Mouse (Mus musculus) embryonic fibroblast, embryonic 13.5 days (primary cell): Measurements from ENCODE around the gene Rpl31. TPM values are rescaled to one million over a fixed set of nuclear protein-coding genes. Genes with fewer than 3 reads are reported as not detected.

Experiments used
- H3K27ac ChIP-seq: 2 replicates; pipeline ENCODE4 v1.5.1; 2012; ENCODE audit warnings: low read length, control low read depth, inconsistent platforms; ENCODE audit not compliant: insufficient read depth
- H3K4me1 ChIP-seq: 2 replicates; pipeline ENCODE4 v1.6.1; 2011; ENCODE audit warnings: low read length; ENCODE audit not compliant: control insufficient read depth, insufficient read depth
- H3K4me3 ChIP-seq: 2 replicates; pipeline ENCODE4 v1.5.1; 2011; ENCODE audit warnings: mild to moderate bottlenecking, control low read depth, low read length; ENCODE audit not compliant: insufficient read depth
- CTCF ChIP-seq: IDR thresholded peaks from 2 replicates; pipeline ENCODE4 v1.5.1; 2011; ENCODE audit warnings: mild to moderate bottlenecking, control low read depth, low read length, moderate library complexity, borderline replicate concordance; ENCODE audit not compliant: insufficient read depth
- POLR2A ChIP-seq: IDR thresholded peaks from 2 replicates; pipeline ENCODE4 v1.6.1; 2011; ENCODE audit warnings: low read depth, mild to moderate bottlenecking, control low read depth, low read length, moderate library complexity
- polyA plus RNA-seq: library from polyadenylated mRNA; stranded (reverse); fragments of >200 nt; gene quantifications from 2 replicates; pipeline ENCODE4 v1.2.4, GENCODE M21; 2011; ENCODE audit warnings: low read depth; ENCODE audit not compliant: missing spikeins, insufficient read length

Rpl31 gene
- polyA plus RNA-seq, 1 experiment, result 1,489 TPM

DNA sequence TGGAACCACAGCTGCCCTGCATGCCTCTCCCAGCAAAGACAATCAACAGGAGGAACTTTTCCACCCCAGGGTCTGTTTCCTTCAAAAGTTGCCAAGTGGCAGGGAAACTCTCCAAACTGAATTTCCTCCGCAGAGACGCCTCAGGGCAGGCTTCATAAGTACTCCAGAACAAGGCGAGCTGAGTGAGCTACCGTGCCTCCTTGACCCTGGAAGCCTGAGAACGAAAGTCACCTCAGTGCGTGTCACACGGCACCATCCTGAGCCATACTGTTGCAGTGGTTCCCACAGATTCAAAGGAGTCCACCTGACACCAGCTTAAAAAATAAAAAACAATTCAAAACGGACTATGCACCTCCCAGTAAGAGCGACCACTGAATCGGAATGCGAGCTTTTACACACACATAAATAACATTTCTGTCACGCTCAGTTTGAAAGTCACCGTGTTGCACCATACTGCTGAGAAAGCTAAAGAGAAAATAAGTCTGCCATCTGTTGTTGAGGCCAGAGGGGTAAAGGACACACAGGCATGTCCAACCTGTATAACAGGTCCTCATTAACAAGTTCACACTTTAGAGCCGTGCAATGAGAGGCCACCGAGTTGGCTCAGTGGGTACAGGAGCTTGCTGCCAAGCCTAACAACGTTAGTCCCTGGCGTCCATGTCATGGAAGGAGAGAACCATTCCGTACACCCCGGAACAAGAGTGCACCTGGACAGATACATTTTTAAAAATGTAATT, 42.6 kb downstream of the Rpl31 start:
- H3K4me3 ChIP-seq, result no peak overlapping the region
- H3K4me1 ChIP-seq, result no peaks in the 10 kb centered on the region
- TF ChIP-seq CTCF (no peak), POLR2A (no peak)
- H3K27ac ChIP-seq, result no peak overlapping the region

DNA sequence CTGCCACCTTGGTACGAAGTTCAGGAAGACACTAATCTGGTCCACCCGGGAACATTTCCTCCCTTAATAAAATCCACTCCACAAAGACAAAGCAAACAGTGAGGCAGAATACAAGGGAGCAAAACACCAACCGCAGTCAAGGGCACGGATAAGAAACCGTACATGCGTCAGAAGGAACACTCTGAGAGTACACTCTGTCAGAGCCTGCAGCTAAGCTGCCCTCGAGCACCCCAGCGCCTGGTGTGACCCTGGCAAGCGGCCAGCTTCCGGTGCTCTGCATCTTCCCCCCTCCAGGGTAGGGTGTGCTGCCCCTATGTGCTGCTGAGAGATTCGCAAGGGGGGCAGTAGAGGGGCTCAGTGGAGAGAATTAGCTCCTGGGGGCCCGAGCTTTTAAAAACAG, 50.2 kb downstream of the Rpl31 start:
- Histone ChIP-seq H3K4me1 (no peaks in the 10 kb centered on the region), H3K27ac (no peak overlapping the region; the same call in 1 of the 2 replicates)

DNA sequence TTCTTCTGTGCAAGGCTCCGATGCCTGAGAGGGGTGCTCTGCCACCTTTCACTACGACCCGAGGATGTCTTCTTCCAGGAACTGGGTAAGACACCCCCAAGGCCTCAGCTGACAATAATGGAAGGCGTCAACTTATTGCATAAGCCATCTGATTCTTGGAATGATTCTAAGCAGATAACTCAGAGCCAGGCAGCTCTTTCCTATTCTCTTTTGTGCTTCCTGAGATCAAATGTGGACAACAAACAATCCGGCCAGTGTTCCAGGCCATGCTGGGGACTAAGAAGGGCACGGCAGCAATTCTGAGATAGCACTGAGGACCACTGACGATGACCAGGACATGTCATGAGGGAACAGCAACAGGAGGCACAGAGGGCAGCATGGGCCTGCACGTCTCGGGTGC, 51.2 kb downstream of the Rpl31 start:
- TF ChIP-seq POLR2A (no peak), CTCF (no peak)
- Histone ChIP-seq H3K4me3 (no peak overlapping the region), H3K27ac (no peak overlapping the region), H3K4me1 (no peaks in the 10 kb centered on the region)

More for the DNA sequence above, 50.2 kb downstream of the Rpl31 start:
- H3K4me3 ChIP-seq, result no peak overlapping the region
- no peak for TF ChIP-seq POLR2A
- no peak for TF ChIP-seq CTCF

DNA sequence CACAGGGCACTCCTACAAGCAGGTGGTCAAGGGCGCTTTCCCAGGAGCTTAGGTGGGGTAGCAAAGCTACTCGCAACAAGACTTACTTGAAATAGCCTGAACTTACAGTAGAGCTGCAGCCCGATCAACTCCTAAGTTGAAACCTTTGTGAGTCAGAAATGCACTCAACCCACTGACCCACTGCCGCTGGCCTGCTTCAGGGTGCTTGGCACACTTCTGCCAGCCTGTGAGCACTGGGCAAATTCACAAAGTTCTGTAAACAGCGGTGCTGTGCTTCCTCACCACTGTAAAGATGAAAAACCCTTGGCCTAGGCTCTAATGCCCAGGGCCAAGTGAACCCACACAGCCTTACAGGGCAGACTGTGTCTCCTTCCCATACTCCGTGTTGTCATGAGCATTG, 53.3 kb downstream of the Rpl31 start:
- H3K27ac ChIP-seq, result no peak overlapping the region
- no peak for TF ChIP-seq POLR2A
- TF ChIP-seq CTCF, result no peak
- H3K4me3 ChIP-seq, result no peak overlapping the region
- no peaks in the 10 kb centered on the region for H3K4me1 ChIP-seq

Other genes with a start within 250 kb of the Rpl31 start
- gene Npas2, start 174.1 kb upstream of the Rpl31 start, polyA plus RNA-seq, result 0.73 and 1.7 TPM in 2 replicates
- gene Tbc1d8, start 110.9 kb downstream of the Rpl31 start, polyA plus RNA-seq, result 1.2 and 3.2 TPM in 2 replicates
- gene Cnot11, start 167.2 kb downstream of the Rpl31 start, polyA plus RNA-seq, result 47.8 and 48.5 TPM in 2 replicates
- gene Rnf149, start 209.6 kb downstream of the Rpl31 start, polyA plus RNA-seq, result 52.6 and 96.4 TPM in 2 replicates